Mouse (Mus musculus) right cerebral cortex, adult 18-20 months (tissue): ENCODE data around the gene L3mbtl4.
A peak's percentile ranks its signal among the peaks of the same experiment; 100 is the strongest.

Source experiments
- DNase-seq: peaks from one replicate; pipeline ENCODE4 v3.0.0; 2022; ENCODE audit warnings: mixed read lengths

L3mbtl4 gene

DNA sequence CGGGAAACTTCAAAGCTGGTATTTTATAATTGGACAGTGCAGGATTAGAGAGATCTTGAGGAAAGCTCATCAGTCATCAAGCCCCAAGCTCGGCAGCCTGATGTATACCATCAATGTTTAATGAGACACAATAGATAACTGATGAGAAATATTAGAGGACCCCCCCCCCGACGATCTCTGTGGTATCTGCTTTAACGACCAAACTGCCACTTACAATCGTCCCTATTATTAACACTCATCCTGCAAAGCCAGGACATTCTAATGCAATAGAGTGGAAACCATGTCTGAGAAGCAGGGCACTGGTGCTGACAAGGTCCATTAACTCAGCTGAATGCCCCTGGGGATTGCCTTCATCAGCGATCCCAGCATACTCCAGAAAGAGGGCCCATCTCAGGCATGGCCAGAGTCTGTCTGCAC lies 398.5 kb downstream of the L3mbtl4 start:
- DNase-seq = no peak

DNA sequence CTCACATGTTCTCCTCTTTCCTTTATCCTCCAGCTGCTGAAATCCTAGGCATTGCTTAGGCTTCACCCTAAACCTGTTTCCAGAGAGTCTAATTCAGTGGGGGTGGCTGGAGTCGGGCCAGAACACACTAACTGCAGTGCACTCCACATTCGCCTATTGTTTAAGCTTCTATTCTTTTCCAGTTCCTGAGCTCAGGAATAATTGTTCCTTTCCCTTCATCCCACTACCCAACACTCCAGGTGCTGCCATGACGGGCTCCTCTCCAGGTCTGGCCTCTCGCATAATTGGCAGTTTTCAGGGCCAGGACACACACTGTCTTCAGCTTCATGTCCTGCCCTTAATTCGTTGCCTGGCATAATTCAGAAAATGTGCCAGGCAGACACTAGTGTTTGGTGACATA lies 437.1 kb downstream of the L3mbtl4 start:
- peak; percentile 6 for DNase-seq

DNA sequence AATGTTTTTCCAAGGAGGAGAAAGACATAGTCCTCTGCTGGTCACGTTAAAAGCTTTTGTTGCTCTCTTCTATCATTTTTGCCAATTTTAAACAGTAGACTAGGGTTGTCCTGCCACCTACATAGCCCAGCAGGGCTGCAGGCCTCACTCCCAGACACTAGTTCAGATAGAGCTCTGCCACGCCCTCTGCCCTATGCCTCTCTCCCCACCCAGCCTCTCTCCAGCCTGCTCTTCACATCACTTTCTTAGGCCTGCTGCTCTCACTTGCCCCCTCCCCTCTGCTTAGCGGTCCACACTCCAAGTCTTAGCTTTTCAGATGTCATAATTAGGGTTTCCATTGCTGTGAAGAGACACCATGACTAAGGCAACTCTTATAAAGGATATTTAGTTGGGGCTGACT lies 437.8 kb downstream of the L3mbtl4 start:
- no peak for DNase-seq

DNA sequence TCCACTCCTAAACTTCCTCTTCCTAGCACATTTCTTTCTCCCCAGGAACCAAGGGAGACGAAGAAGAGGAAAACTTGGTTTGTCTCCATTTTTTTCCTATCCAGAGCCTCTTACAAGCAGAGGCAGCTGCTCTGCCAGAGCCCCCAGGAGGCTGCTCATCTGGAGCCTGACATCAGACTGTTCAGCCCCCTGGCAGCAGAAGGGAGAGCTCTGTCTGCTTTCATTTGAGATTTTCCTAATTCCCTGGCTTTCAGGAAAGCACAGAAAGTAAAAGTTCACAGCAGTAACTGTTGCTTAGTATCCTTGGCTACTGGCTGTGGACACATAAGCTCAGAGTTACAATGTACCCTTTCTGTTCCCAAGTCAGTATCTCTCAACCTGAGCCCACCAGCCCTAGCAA lies 474.7 kb downstream of the L3mbtl4 start:
- DNase-seq = no peak

DNA sequence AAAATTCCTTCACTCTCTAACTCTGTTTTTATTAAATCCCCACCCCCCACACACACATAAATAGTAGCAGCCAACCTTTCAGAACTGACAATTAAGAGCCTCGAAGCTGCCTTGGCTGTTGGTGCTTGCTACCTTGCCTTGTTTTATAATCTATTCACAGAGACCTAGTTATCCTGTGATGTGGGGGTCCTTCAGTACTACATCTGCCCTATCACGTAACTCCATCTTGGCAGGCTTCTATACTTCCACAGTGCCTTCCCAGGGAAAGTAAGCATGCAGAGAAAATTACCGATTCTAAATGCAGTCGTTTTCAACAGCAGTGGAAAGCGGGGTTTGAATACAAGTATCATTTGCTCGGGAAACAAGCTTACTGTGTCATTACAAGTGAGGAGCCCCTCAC lies 476.9 kb downstream of the L3mbtl4 start:
- DNase-seq = no peak

DNA sequence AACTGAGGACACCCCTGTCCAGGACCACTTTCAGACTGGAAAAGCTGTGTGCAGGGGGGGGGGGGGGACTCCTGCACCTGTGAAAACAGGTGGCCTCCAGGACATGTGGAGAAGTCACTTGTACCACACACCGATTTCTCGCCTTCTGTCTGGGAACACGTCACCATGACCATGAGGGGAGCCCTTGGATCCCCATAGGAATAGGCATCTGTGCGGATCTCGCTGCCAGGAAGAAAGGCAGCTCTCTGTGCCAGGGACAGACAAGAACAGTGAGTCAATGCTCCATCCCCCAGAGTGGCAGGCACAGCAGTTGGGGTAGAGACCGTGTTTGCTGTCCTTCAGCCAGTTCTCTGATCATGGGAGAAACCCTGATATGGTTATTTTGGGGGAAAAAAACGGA lies 479.5 kb downstream of the L3mbtl4 start:
- DNase-seq = peak; percentile 66

DNA sequence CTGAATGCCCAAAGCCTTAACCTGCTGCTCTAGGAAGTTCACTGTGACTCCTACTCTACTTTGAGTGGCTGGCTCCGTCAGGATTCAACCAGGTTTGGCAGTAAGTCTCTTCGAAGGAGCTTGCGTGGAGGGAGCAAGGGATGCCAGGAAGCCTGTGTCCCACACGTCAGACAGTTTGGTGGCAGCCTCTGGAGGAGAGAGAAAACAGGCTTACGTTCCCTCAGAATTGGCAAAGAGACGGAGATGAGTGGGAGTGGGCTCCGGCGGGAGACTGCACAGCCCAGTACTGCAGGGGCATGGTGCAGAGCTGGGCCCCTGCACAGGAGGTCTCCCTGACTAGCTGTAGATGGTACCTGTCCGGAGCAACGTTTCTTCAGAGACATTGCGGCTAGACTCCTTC lies 481.2 kb downstream of the L3mbtl4 start:
- DNase-seq = peak; percentile 69

DNA sequence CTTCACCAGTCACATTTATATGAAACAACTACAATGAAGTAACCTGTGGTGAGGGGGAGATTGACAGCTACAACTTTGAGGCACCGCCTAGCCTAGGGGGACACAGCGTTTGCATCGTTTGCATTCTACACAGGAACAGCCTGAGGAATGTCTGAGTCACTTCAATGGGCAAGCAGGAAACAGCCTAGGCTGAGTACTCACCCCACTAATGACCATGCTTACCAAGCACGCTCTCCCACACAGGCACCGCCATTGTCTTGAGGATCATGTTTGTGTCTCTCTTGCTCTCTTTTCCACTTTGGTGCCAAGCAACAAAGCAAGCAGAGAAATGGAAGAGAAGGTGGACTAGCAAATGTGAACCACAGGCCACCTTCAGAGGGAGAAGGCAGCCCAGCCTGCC lies 484.8 kb downstream of the L3mbtl4 start:
- DNase-seq = peak; percentile 46

DNA sequence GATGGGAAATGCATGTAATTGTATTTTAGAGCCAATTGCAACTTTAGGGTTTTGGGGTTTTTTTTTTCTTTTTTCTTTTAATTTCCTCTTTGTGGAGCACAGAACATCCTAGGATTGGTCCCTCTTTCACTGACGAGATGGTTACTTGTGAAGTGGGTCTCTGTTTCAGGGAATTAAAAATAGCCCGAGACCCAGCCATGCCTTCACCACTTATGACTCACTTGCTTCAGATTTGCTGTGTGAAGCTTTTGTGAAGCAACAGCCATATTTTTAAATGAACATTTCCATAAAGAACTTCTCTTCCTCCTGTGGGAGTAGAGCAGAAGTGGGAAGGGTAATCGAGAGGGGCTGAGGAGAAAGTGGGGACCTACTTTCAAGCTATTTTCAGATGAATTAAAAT lies 485.3 kb downstream of the L3mbtl4 start:
- peak; percentile 51 for DNase-seq

DNA sequence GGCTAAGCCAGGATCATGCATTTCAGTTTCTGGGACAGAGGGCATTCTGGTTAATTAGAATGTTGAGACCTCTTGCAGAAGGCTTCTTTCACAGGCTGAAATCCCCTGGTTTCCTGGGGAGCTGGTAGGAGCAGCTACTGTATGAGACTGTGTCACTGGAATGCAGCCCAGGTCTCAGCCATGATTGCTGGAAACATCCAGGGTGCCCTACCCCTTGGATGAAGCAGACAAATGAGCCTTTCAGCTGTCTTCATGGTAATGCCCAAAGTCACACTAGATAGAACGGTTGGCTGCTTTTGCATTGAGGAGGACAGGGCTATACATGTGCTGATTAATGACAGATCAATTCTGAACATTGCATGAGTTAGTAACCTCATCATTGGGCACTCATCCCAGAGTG lies 486.4 kb downstream of the L3mbtl4 start:
- DNase-seq = no peak

DNA sequence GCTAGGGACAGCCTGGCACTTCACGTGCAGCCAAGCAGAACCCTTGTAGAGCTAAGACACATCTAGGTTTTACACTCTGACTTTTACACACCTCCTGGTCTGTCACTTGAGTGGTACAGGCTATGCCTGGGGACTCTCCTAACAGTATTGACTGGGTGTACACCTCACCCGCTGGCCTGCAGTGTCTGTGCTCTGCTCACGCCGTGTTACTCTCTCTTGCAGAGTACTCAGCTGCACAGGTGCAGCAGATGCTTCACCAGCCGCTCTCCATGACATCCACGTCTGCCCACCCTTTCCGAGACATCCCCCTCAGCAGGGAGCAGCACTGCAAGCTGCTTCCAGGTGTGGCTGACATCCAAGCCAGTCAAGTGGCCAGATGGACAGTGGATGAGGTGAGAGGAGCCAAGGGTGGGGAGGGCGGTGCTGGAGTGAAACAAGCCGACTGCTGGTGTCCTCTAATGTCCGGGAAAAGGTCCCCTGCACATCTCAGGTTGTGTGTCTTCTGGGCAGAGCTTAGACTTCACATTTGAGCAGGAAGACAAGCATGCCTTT lies 490.8 kb downstream of the L3mbtl4 start:
- DNase-seq = no peak

DNA sequence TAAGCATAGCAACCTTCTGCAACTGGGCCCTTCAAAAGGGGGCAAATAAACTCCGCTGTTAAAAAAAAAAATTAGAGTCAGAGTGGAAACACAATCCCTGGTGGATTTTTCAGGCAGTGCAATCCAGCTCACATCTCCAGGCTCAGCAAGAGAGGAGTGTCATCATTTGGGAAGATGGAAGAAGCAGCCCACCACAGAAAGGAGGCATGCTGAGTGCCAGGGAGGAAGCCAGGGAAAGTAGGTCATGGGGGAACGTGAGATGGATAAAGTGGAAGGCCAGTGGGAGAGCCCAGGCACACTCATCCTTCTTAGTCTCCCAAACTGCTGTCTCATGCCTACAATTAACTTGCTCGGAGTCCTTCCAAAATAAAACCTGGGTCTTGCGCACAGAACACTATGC lies 496.0 kb downstream of the L3mbtl4 start:
- no peak for DNase-seq

DNA sequence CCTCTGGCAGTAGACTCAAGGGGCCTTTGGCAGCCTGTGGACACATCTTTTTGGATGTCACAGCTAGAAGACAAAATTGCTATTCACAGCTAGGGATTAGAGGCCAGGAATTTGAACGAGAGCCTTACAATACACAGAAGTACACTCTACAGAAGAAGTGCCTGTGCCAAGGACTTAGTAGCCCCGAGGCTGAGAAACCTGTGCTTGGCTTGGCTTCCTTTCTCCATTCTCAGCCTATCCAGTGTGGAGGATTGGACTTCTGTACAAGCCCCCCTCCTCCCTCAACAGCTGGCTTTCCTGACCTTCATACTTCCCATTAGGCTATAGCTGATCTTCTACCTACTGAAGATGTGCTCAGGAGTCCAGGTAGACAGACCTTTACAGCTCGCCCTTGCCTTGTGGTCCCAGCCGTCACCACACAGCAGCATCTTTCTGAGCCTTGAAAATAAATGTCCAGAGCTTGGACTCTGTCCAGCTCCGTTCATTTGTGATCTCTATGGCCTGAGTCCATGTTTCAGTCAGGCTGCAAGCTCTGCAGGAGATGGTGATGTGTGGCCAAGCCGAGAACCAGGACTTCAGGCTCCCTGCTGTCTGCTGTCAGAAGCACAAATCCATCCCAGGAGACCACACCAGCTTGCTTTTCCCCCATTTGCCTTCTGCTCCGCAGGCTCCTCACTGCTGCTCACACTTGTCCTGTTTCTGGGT lies 497.6 kb downstream of the L3mbtl4 start:
- no peak for DNase-seq

DNA sequence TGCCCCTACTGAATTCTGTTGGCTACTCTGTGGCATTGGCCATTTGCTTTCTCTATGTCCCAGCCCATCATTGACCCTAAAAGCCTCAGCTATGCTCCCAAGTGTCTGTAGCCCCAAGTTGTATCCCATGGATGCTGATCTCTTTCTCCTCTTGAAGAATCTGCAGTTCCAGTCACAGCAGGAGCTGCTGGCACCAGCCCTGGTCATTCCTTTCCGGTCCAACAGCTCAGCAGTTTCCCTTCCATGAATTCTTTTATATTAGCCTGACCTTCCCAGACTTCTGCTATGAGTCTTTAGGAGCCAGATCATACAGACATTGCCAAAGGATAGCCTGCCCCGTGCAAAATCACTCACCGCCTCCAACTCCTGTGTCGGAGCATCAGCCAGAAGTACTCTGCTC lies 520.1 kb downstream of the L3mbtl4 start:
- DNase-seq = no peak

DNA sequence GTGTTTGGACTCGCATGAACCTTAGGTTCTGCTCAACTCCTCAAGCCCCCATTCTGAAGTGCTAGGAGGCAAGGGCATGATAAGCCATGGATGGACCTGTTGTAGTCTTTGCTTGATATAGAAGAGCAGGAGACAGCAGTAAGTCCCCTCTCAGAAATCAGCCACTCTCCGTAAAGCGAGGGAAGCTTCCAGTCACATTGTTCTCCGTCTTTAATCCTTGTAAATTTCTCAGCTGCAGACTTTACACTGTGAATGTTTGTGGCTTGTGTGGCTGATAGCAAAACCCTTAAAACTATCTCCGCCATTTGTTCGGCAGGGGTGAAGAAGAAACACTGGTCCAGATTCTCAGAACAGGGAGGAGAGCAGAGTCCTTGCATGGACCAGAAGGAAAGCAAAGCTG lies 552.7 kb downstream of the L3mbtl4 start, which contains the start of gene Tmem200c:
Gene Tmem200c, plus strand, starts transcription at position 301 of the 400 bp plus-strand sequence.
- no peak for DNase-seq
